Mouse (Mus musculus): ENCODE measurements around the gene Pik3c2a. TPM values are rescaled to one million over a fixed set of nuclear protein-coding genes. Genes with fewer than 3 reads are reported as not detected.
"Not testable (repeated sequence)": the region's sequence is repeated elsewhere in the genome, so short reads cannot be mapped to it uniquely, and the experiment has no call there.

Gene Pik3c2a
- total RNA-seq, 1 experiment from 2014 or later, result 19.1 TPM

GRCm38 (mm10) chr7:116430926-116431325, 12.3 kb downstream of the Pik3c2a start:
- ATAC-seq (replicated peaks in 1 of 2; ENCODE audit: insufficient read depth in 1 of 2, low FRiP score in 2 of 2, low TSS enrichment in 1 of 2, low read depth in 1 of 2, poor library complexity in 2 of 2, severe bottlenecking in 2 of 2), result no peak

GRCm38 (mm10) chr7:116427206-116427605, 16.0 kb downstream of the Pik3c2a start:
- no peak for ATAC-seq (replicated peaks in 1 of 2; ENCODE audit: insufficient read depth in 1 of 2, low FRiP score in 2 of 2, low TSS enrichment in 1 of 2, low read depth in 1 of 2, poor library complexity in 2 of 2, severe bottlenecking in 2 of 2)

- no peak for ATAC-seq (replicated peaks in 1 of 2; ENCODE audit: insufficient read depth in 1 of 2, low FRiP score in 2 of 2, low TSS enrichment in 1 of 2, low read depth in 1 of 2, poor library complexity in 2 of 2, severe bottlenecking in 2 of 2)
These were observed 17.5 kb downstream of the Pik3c2a start for GRCm38 (mm10) chr7:116425771-116426170.

GRCm38 (mm10) chr7:116421081-116421480, 22.2 kb downstream of the Pik3c2a start:
- ATAC-seq (replicated peaks in 1 of 2; ENCODE audit: insufficient read depth in 1 of 2, low FRiP score in 2 of 2, low TSS enrichment in 1 of 2, low read depth in 1 of 2, poor library complexity in 2 of 2, severe bottlenecking in 2 of 2), result no peak

DNA sequence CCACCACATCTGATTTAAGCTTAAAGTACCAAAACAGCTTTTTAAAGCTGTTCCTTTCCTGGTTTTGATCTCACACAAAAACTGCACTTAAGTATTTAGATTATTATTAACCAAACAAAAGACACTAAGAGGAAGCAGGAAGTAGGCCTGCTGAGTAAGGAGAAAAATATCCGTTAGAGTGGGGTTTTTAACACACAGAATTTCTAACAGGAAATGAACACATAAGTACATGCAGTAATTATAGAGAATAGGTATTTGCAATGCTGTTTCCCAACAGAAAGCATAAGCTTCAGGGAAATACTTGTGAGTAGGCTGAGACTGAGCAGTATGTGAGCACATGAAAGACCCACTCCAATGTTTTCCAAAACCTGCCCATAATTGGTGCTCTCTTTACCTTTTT, 33.8 kb downstream of the Pik3c2a start:
- peak; percentile 58 to 66; a peak in 3 of 4 replicates for ATAC-seq (replicated peaks in 1 of 2; ENCODE audit: insufficient read depth in 1 of 2, low FRiP score in 2 of 2, low TSS enrichment in 1 of 2, low read depth in 1 of 2, poor library complexity in 2 of 2, severe bottlenecking in 2 of 2)

DNA sequence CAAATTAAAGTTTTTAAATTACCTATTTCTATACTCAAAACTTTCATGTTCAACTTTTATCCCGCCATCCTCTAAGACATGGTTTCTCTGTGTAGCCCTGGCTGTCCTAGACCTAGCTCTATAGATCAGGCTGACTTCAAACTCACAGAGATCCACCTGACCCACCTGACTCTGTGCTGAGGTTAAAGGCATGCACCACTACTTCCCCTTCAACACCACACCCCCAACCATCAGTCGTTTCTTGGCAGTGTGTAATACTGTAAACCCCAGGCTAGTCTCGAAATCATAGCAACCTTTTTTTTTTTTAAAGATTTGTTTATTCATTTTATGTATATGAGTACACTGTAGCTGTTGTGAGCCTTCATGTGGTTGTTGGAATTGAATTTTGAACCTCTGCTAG, 50.9 kb downstream of the Pik3c2a start:
- ATAC-seq (replicated peaks in 1 of 2; ENCODE audit: insufficient read depth in 1 of 2, low FRiP score in 2 of 2, low TSS enrichment in 1 of 2, low read depth in 1 of 2, poor library complexity in 2 of 2, severe bottlenecking in 2 of 2), result 0 out of 4 replicates have a peak, but pooled peaks have one; percentile 36 to 46

DNA sequence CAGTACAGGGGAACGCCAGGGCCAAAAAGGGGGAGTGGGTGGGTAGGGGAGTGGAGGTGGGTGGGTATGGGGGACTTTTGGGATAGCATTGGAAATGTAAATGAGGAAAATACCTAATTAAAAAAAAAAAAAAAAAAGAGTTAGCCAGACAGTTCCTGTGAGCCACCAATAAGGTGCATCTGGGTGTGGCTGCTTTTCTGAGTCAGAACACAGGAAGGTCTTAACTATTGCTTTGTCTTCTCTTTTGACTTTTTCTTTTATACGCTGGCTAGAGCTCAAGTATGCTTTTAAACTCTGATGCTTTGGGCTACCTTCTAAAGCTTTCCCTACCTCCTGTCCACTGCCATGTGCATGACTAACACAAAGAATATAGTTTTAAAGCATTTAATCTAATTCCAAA, 55.9 kb downstream of the Pik3c2a start:
- not testable (repeated sequence) for ATAC-seq (replicated peaks in 1 of 2; ENCODE audit: insufficient read depth in 1 of 2, low FRiP score in 2 of 2, low TSS enrichment in 1 of 2, low read depth in 1 of 2, poor library complexity in 2 of 2, severe bottlenecking in 2 of 2)

DNA sequence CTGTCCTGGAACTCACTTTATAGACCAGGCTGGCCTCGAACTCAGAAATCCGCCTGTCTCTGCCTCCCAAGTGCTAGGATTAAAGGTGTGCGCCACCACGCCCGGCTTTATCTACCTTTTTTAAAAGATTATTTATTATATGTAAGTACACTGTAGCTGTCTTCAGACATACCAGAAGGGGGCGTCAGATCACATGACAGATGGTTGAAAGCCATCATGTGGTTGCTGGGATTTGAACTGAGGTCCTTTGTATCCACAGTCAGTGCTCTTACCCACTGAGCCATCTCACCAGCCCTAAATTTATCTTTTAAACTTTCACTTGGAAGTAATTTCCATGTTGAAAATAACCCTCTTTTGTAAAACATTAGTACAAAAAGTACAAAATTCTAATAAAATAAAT, 64.1 kb downstream of the Pik3c2a start:
- ATAC-seq (replicated peaks in 1 of 2; ENCODE audit: insufficient read depth in 1 of 2, low FRiP score in 2 of 2, low TSS enrichment in 1 of 2, low read depth in 1 of 2, poor library complexity in 2 of 2, severe bottlenecking in 2 of 2), result not testable (repeated sequence)

GRCm38 (mm10) chr7:116374284-116374683, 69.0 kb downstream of the Pik3c2a start:
- ATAC-seq (replicated peaks in 1 of 2; ENCODE audit: insufficient read depth in 1 of 2, low FRiP score in 2 of 2, low TSS enrichment in 1 of 2, low read depth in 1 of 2, poor library complexity in 2 of 2, severe bottlenecking in 2 of 2), result no peak

GRCm38 (mm10) chr7:116336226-116336625, 107.0 kb downstream of the Pik3c2a start:
- ATAC-seq (replicated peaks in 1 of 2; ENCODE audit: insufficient read depth in 1 of 2, low FRiP score in 2 of 2, low TSS enrichment in 1 of 2, low read depth in 1 of 2, poor library complexity in 2 of 2, severe bottlenecking in 2 of 2), result peak; percentile 50 to 54

DNA sequence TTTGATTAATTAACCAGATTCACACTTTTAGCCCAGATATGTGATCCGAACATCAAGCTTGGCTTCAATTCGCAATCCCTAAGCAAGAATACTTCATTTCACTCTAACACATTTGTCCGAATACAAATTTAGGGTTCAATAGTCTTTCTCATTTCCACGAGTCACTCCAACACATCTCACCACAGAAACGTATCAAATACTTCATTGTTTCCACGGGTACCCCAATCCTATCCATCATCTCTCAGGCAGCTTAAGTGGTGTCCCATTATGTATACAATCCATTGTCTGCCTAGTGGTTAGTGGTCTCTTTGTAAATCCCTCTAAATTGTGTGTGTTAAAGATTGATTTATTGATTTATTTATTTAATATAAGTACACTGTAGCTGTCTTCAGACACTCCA, 108.1 kb downstream of the Pik3c2a start:
- no peak for ATAC-seq (replicated peaks in 1 of 2; ENCODE audit: insufficient read depth in 1 of 2, low FRiP score in 2 of 2, low TSS enrichment in 1 of 2, low read depth in 1 of 2, poor library complexity in 2 of 2, severe bottlenecking in 2 of 2)

DNA sequence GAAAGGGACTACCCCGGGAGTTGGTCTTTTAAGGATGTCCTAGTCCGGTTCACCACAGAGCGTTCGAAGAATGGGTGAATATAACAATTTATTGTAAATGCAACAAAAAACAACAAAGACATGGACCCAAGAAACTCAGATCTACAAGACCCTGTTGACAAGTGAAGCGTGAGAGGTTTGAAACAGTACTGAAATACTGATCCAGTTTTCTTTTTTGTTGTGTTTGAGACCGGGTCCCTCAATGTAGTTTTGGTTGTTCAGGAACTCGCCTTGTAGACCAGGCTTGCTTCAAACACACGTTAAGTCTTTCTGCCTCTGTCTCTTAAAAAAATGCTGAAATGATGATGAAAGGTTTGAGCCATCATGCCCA, 108.6 kb downstream of the Pik3c2a start:
- ATAC-seq (replicated peaks in 1 of 2; ENCODE audit: insufficient read depth in 1 of 2, low FRiP score in 2 of 2, low TSS enrichment in 1 of 2, low read depth in 1 of 2, poor library complexity in 2 of 2, severe bottlenecking in 2 of 2), result no peak

GRCm38 (mm10) chr7:116333713-116334668, 109.3 kb downstream of the Pik3c2a start, which contains the start of gene Rps13:
Gene Rps13, minus strand, starts transcription at chr7:116334195.
- peak; percentile 95 for ATAC-seq (replicated peaks in 1 of 2; ENCODE audit: insufficient read depth in 1 of 2, low FRiP score in 2 of 2, low TSS enrichment in 1 of 2, low read depth in 1 of 2, poor library complexity in 2 of 2, severe bottlenecking in 2 of 2)

DNA sequence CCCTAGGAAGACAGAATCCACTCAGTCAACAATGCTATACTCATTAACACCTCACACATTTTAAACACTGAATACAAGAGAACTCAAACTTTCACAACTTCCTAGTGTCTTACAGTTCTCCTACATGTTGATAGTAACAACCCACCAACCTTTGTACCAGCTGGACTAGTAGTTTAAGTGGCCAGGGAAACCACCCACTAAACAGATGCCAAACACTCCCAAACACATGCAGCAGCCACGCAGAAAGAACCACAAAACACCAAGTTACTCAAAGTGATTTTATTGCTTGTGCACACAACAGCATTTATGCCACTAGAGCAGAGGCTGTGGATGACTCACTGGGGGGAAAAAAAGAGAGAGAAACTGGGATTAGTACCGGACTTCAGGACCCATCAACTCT, 112.0 kb downstream of the Pik3c2a start:
- ATAC-seq (replicated peaks in 1 of 2; ENCODE audit: insufficient read depth in 1 of 2, low FRiP score in 2 of 2, low TSS enrichment in 1 of 2, low read depth in 1 of 2, poor library complexity in 2 of 2, severe bottlenecking in 2 of 2), result no peak

GRCm38 (mm10) chr7:116329858-116330257, 113.4 kb downstream of the Pik3c2a start:
- ATAC-seq (replicated peaks in 1 of 2; ENCODE audit: insufficient read depth in 1 of 2, low FRiP score in 2 of 2, low TSS enrichment in 1 of 2, low read depth in 1 of 2, poor library complexity in 2 of 2, severe bottlenecking in 2 of 2), result no peak

GRCm38 (mm10) chr7:116328777-116329176, 114.5 kb downstream of the Pik3c2a start:
- ATAC-seq (replicated peaks in 1 of 2; ENCODE audit: insufficient read depth in 1 of 2, low FRiP score in 2 of 2, low TSS enrichment in 1 of 2, low read depth in 1 of 2, poor library complexity in 2 of 2, severe bottlenecking in 2 of 2), result no peak

- ATAC-seq (replicated peaks in 1 of 2; ENCODE audit: insufficient read depth in 1 of 2, low FRiP score in 2 of 2, low TSS enrichment in 1 of 2, low read depth in 1 of 2, poor library complexity in 2 of 2, severe bottlenecking in 2 of 2), result no peak
These were observed 115.3 kb downstream of the Pik3c2a start for GRCm38 (mm10) chr7:116327901-116328300.

DNA sequence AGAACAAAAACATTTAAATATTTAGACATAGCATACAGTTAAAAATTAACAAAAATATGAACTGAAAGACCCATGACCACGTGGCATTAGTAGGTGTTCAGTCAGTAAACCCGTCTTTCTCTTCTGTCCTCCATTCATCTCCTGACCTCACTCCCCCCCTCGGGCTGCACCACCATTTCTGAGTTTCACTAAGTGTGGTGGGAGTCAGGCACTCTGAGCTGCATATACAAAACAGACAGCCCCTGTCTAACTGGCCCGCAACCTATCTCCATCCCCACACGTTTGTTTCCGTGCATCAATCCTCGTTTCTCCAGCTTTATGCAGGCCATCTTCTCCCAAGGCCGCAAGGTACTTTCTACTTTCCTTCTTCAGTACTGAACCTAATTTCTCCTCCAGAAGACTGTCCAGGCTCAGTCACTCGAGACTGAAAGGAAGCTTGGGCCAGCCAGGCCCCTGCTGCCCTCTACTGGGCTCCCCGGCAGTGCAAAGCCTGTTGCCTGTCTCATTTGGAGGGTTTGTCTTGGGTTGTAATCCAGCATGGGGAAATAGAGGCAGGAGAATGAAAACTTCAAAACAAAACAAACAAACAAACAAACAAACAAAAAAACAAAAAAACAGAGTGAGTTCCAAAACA, 119.8 kb downstream of the Pik3c2a start:
- ATAC-seq (replicated peaks in 1 of 2; ENCODE audit: insufficient read depth in 1 of 2, low FRiP score in 2 of 2, low TSS enrichment in 1 of 2, low read depth in 1 of 2, poor library complexity in 2 of 2, severe bottlenecking in 2 of 2), result peak; percentile 80 to 92

All from hematopoietic stem cell, adult 5-6 weeks (primary cell).